Mouse (Mus musculus): ENCODE data around the gene 9430015G10Rik.

- TF ChIP-seq CTCF (IDR thresholded peaks at IDR 0.05; ENCODE audit: extremely low read depth, insufficient read length, insufficient replicate concordance, low read depth, low read length) (peak; percentile 23; the same call in 1 of the 2 replicates), POLR2A (IDR thresholded peaks at IDR 0.05; ENCODE audit: low read depth, low read length) (no peak)
Observed at GRCm38 (mm10) chr4:156076911-156077382, 32.8 kb upstream of the 9430015G10Rik start.

Data from small intestine, adult 2 months (tissue).